Mouse (Mus musculus) heart, embryonic 16.5 days (tissue): ENCODE results near the gene Atl2. TPM values are rescaled to one million over a fixed set of nuclear protein-coding genes. Genes with fewer than 3 reads are reported as not detected.

Experiments used
- ATAC-seq: fragments of 200-750 bp; cut with Nextera tagmentation; replicated peaks from 2 replicates; pipeline ENCODE4 v1.8.0; 2017; ENCODE audit warnings: moderate number of reproducible peaks; ENCODE audit not compliant: insufficient read depth, low FRiP score; ENCODE audit errors: extremely low read depth
- H3K27ac ChIP-seq: fragments of 300-500 bp; sonication (generic); 2 replicates; pipeline ENCODE4 v1.5.1; 2014; ENCODE audit warnings: mild to moderate bottlenecking, low read length, control low read depth, moderate library complexity
- H3K27me3 ChIP-seq: fragments of 300-500 bp; sonication (generic); 2 replicates; pipeline ENCODE4 v1.6.1; 2014; ENCODE audit warnings: low read length, mixed read lengths; ENCODE audit not compliant: control insufficient read depth, insufficient read depth
- H3K36me3 ChIP-seq: fragments of 300-500 bp; sonication (generic); 2 replicates; pipeline ENCODE4 v1.6.1; 2014; ENCODE audit not compliant: control insufficient read depth, insufficient read depth
- H3K4me1 ChIP-seq: fragments of 300-500 bp; sonication (generic); 2 replicates; pipeline ENCODE4 v1.6.1; 2014; ENCODE audit warnings: low read length, mixed read lengths; ENCODE audit not compliant: control insufficient read depth, insufficient read depth
- H3K4me2 ChIP-seq: fragments of 300-500 bp; sonication (generic); 2 replicates; pipeline ENCODE4 v1.6.1; 2014; ENCODE audit warnings: low read depth, mild to moderate bottlenecking, control low read depth, low read length
- H3K4me3 ChIP-seq: fragments of 300-500 bp; sonication (generic); 2 replicates; pipeline ENCODE4 v1.5.1; 2014; ENCODE audit warnings: mild to moderate bottlenecking, control low read depth, low read length
- H3K9ac ChIP-seq: fragments of 300-500 bp; sonication (generic); 2 replicates; pipeline ENCODE4 v1.6.1; 2014; ENCODE audit warnings: low read length, control low read depth
- H3K9me3 ChIP-seq: fragments of 300-500 bp; sonication (generic); replicated peaks from 2 replicates; pipeline ENCODE4 v1.6.1; 2016; ENCODE audit warnings: low read length; ENCODE audit not compliant: control insufficient read depth
- WGBS: fragments of 180-500 bp; shearing (Covaris S2); extraction: QIAGEN DNeasy Blood & Tissue Kit; methylation state at CpG from one replicate; pipeline ENCODE4 v1.1.7; 2014; 5-methylcytosine and 5-hydroxymethylcytosine counted together
- polyA plus RNA-seq: library from polyadenylated mRNA; unstranded; fragments of >200 nt; fragmentation: Nextera tagmentation; extraction: Ambion mirVana; gene quantifications from 2 replicates; pipeline ENCODE4 v1.2.1, GENCODE M21; 2015

Gene Atl2
- 24.8 and 29.9 TPM in 2 replicates for polyA plus RNA-seq

DNA sequence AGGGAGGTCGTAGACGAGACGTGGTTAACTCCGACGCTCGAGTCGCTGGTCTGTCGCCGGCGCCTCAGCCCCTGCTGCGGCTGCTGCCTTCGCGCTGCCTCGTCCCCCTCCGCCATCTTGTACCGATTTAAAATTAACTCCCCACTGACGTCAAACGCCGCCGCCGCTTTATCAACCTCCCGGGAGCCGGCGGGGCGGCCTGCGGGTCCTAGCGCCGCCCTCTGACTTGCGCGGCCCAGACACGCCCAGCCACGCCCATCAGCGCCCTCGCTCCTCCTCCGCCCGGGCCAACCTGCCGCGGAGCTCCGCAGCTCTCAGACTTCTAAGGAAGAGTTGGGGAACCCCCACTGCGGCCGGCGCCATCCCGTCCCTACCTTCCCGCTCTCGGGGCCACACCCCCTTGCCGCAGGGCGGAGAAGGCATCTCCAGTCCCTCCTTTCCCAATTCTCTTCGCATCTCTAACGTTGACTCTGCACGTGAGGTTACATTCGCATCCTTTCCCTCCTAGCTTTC, at the start of gene Atl2:
Gene Atl2 (minus strand): TSS at position 213 of the 513 bp plus-strand sequence.
- WGBS, result under 1% methylated on average over 51 of the region's 51 CpGs
- Histone ChIP-seq H3K9me3 (no peaks in the 10 kb centered on the region), H3K36me3 (no peaks in the 10 kb centered on the region), H3K27me3 (peaks cover 3% of the 10 kb centered on the region; the same call in 1 of the 2 replicates), H3K9ac (peak within 1 kb of the TSS; percentile 97), H3K4me2 (peak within 1 kb of the TSS; percentile 92), H3K27ac (peak within 1 kb of the TSS; percentile 98), H3K4me3 (peak within 1 kb of the TSS; percentile 73), H3K4me1 (peaks cover 17% of the 10 kb centered on the region)
- peak; percentile 96 for ATAC-seq

DNA sequence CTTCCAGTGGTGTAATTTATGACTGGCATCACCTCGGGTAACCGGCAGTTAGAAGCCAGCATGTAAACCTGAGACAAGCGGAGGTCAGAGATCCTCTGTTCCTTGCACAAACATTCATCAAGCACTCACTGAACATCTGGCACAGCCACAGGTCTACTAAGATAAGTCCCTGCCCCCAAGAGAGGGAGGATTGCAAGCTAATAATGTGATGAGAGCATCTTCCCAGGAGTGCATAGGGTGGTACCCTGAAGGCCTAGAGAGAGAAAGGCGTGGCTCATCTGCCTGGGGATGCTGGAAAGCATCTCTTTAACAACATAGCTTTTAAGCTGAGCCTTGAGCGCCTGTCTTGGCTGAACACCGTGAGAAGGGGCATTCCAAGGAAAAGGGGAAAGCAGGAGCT, 48.9 kb upstream of the Atl2 start:
- 72% methylated on average over 6 of the region's 6 CpGs for WGBS
- H3K36me3 ChIP-seq, result no peaks in the 10 kb centered on the region
- ATAC-seq, result no peak

DNA sequence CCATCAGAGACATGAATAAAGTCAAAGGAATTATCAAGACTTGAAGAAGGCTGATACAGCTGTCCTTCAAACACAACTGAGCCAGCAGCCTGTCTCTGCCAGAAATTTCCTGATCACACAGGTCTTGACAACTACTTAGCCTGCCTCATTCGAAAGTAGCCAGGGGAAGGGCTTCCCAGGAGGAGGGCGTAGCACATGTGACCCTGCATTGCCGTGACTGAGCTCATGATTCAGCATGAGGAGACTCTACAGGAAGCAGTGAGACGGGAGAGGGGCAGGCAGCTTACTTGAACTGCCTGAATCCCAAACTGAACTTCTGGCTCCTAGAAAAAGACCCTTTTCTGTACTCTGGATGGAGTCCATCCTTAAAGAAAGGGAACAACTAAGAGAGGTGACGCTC, 46.5 kb upstream of the Atl2 start:
- H3K4me2 ChIP-seq, result no peak overlapping the region
- 69% methylated on average over 5 of the region's 5 CpGs for WGBS
- no peak overlapping the region for H3K4me3 ChIP-seq
- no peaks in the 10 kb centered on the region for H3K9me3 ChIP-seq
- H3K27ac ChIP-seq, result no peak overlapping the region
- no peaks in the 10 kb centered on the region for H3K4me1 ChIP-seq
- H3K27me3 ChIP-seq, result no peaks in the 10 kb centered on the region
- H3K9ac ChIP-seq, result no peak overlapping the region
- ATAC-seq, result no peak
- no peaks in the 10 kb centered on the region for H3K36me3 ChIP-seq

More for the DNA sequence above, 48.9 kb upstream of the Atl2 start:
- Histone ChIP-seq H3K9ac (no peak overlapping the region), H3K27ac (no peak overlapping the region), H3K4me1 (peaks cover 8% of the 10 kb centered on the region; the same call in 1 of the 2 replicates), H3K4me2 (no peak overlapping the region), H3K27me3 (no peaks in the 10 kb centered on the region), H3K9me3 (no peaks in the 10 kb centered on the region), H3K4me3 (no peak overlapping the region)

DNA sequence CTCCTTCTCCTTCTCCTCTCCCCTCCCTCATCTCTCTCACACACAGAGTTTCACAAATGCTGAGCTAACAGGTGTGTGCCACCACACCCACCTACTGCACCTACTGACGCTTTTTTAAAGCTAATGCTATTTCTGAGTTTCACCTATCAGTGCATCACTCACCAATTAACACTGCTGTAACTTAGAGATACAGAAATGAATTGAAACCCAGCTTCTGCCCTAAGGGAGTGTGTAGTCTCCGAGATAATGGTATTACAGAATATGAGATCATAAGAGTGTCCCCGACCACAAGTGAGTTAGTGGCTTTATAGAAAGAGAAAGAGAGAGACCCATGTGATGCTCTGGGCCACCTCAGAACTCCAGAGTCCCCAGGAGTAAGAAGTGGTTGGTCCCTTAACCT, 43.2 kb upstream of the Atl2 start:
- H3K4me2 ChIP-seq, result no peak overlapping the region
- no peaks in the 10 kb centered on the region for H3K36me3 ChIP-seq
- ATAC-seq, result no peak
- H3K27me3 ChIP-seq, result no peaks in the 10 kb centered on the region; the same call in 1 of the 2 replicates
- no peaks in the 10 kb centered on the region for H3K9me3 ChIP-seq
- no peak overlapping the region for H3K27ac ChIP-seq
- no peak overlapping the region for H3K4me3 ChIP-seq
- H3K4me1 ChIP-seq, result no peaks in the 10 kb centered on the region
- WGBS, result 73% methylated on average over 3 of the region's 3 CpGs
- H3K9ac ChIP-seq, result no peak overlapping the region

DNA sequence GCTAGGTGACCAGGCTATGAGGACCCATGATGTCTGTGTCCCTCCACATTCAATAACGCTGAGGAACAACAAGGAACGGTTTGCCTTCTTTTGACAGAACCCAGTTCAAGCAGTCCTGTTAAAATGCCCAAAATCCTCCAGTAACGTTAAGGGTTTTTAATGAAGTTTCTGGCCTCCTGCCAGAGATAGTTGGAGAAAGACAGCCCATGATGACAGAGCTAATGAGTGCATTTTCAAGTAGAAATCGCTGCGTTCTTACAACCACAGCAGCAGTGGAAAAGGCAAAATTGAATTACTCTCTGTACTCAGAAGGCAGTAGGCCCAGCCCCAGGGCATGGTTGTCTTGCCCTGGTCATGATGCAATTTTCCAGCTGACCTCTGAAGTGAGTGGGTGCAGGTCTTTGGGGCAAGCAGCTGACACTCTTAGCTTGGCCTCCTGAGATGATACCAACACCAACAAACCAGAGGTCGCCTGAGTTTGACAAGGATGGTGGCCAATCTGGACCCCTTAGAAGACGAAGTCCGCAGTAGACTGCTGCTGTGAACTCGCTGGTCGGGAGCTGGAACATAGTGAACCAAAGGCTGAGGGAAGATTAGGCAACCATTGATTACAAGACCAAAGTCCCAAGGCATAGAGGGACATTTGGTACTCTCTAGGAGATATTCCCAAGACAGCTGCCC, 42.1 kb upstream of the Atl2 start:
- Histone ChIP-seq H3K27ac (no peak overlapping the region), H3K27me3 (no peaks in the 10 kb centered on the region; the same call in 1 of the 2 replicates), H3K4me3 (no peak overlapping the region), H3K9ac (no peak overlapping the region), H3K4me2 (no peak overlapping the region), H3K4me1 (no peaks in the 10 kb centered on the region), H3K9me3 (no peaks in the 10 kb centered on the region), H3K36me3 (no peaks in the 10 kb centered on the region)
- 81% methylated on average over 10 of the region's 10 CpGs for WGBS
- no peak for ATAC-seq

DNA sequence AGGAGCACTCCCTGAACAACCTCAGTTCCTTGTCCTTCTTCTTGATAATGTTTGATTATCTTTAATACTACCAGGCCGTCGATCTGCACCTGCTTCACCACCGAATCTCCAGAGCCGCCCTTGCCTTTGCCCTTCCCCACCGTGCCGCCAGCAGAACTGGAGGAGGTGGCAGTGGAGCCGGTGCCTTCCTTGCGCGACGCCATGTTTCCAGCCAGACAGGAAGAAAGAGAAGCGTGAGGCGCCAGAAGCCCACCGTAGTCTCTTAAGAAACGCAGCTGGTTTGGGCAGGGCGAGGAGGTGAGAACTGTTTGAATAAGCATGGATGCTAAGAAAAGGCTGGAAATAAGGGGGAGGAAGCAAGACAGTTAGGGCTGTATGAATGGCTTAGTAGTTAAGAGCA, 38.4 kb upstream of the Atl2 start:
- Histone ChIP-seq H3K4me2 (no peak overlapping the region), H3K27me3 (no peaks in the 10 kb centered on the region; the same call in 1 of the 2 replicates), H3K9me3 (no peaks in the 10 kb centered on the region), H3K9ac (no peak overlapping the region), H3K27ac (no peak overlapping the region), H3K36me3 (no peaks in the 10 kb centered on the region), H3K4me3 (no peak overlapping the region), H3K4me1 (no peaks in the 10 kb centered on the region)
- ATAC-seq, result no peak
- 84% methylated on average over 15 of the region's 15 CpGs for WGBS

DNA sequence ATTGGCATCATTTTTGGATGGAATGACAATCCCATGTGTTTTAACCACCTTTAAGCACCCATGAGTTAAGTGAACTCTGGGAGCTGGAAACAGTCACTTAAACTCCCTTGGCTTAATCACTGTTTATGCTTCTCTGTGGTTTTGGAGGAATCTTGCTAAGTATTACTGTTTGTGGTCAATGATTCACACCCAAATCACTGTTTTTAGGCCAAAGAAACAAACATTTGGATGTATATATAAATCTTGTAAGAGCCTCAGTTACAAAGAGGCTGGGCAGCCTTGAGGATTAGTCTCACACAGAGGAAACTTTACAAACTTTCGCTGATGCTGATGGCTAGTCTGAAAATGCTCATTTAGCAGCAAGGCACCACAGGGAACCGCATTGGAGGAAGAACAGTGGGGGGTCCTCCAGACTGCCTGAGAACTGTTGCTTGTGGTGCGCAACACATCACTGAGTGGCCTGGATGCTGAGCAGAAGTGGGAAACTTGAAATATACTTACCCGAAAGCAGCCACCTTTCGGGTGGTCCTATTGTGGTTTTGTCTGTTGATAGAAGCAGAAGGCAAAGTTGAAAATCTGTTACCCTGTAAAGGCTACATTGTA, 36.9 kb upstream of the Atl2 start:
- H3K4me3 ChIP-seq, result no peak overlapping the region
- no peak overlapping the region for H3K4me2 ChIP-seq
- H3K4me1 ChIP-seq, result no peaks in the 10 kb centered on the region
- no peak overlapping the region for H3K27ac ChIP-seq
- ATAC-seq, result no peak
- WGBS, result 72% methylated on average over 5 of the region's 5 CpGs
- H3K9ac ChIP-seq, result no peak overlapping the region
- no peaks in the 10 kb centered on the region for H3K9me3 ChIP-seq
- H3K36me3 ChIP-seq, result no peaks in the 10 kb centered on the region
- no peaks in the 10 kb centered on the region; the same call in 1 of the 2 replicates for H3K27me3 ChIP-seq

DNA sequence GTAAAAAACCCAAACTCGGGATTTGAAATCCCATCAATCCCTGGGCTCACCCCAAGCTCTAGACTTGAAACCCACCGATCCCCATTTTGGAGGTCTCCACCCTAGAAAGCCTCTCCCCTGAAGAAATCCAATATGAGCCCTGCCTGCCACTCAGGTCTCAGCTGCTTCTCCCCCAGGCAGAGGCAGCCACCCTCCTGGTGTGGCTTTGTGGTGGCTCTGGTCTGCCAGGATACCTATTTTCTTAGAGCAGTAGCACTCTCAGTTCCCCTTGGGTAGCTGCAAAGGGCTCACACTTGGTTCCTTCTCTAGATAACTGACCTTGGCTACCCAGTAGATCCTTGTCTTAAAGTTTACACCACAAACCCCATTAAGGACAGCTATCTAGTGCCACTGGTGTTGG, 31.2 kb upstream of the Atl2 start:
- Histone ChIP-seq H3K4me1 (no peaks in the 10 kb centered on the region), H3K27ac (no peak overlapping the region), H3K4me3 (no peak overlapping the region), H3K9me3 (no peaks in the 10 kb centered on the region), H3K27me3 (no peaks in the 10 kb centered on the region), H3K36me3 (no peaks in the 10 kb centered on the region), H3K4me2 (no peak overlapping the region), H3K9ac (no peak overlapping the region)
- no peak for ATAC-seq
- 83% methylated on average over 2 of the region's 2 CpGs for WGBS

DNA sequence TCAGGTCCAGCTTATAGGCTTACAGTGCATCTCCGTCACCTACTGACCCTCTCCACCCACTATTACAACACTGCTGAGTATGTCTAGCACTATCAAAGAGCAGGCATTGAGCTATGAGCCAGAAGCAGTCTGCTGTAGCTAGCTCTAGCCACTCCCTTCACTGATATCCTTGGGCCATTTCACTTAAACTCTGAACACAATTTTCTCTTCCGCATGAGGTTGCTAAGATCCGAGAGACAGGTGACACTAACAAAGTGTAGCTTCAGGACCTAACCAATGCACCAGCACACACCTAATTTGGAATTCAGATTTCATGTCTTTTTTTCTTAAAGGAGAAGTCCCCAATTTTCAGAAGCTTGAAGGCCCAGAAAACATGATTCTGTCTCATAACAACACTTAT, 30.6 kb upstream of the Atl2 start:
- Histone ChIP-seq H3K27ac (no peak overlapping the region), H3K4me1 (no peaks in the 10 kb centered on the region), H3K9ac (no peak overlapping the region), H3K4me3 (no peak overlapping the region), H3K27me3 (no peaks in the 10 kb centered on the region), H3K9me3 (no peaks in the 10 kb centered on the region), H3K36me3 (no peaks in the 10 kb centered on the region), H3K4me2 (no peak overlapping the region)
- ATAC-seq, result no peak
- WGBS, result 80% methylated on average over 3 of the region's 3 CpGs
